Mouse (Mus musculus): ENCODE results near the gene Slc39a8. TPM values are rescaled to one million over a fixed set of nuclear protein-coding genes. Genes with fewer than 3 reads are reported as not detected.

Gene Slc39a8
- polyA plus RNA-seq, 1 experiment from 2014 or later: 16.9 TPM

GRCm38 (mm10) chr3:135828000-135828399 lies 2.9 kb downstream of the Slc39a8 start:
- H3K9me3 ChIP-seq (replicated peaks): no peaks in the 10 kb centered on the region
- WGBS: 49% methylated on average over 1 of the region's 1 CpGs
- H3K9ac ChIP-seq: no peak overlapping the region
- H3K36me3 ChIP-seq: no peaks in the 10 kb centered on the region
- H3K4me3 ChIP-seq: no peak overlapping the region
- no peak for ATAC-seq (ENCODE audit: low FRiP score)
- no peaks in the 10 kb centered on the region for H3K27me3 ChIP-seq
- H3K27ac ChIP-seq: no peak overlapping the region
- H3K4me1 ChIP-seq: peaks cover 14% of the 10 kb centered on the region
- H3K4me2 ChIP-seq (replicated peaks): no peak overlapping the region

- no peak for ATAC-seq (ENCODE audit: low FRiP score)
- Histone ChIP-seq H3K4me2 (replicated peaks) (no peak overlapping the region), H3K4me3 (no peak overlapping the region), H3K36me3 (no peaks in the 10 kb centered on the region), H3K9me3 (replicated peaks) (no peaks in the 10 kb centered on the region), H3K9ac (no peak overlapping the region), H3K27ac (no peak overlapping the region), H3K27me3 (no peaks in the 10 kb centered on the region), H3K4me1 (no peaks in the 10 kb centered on the region)
- WGBS: 91% methylated on average over 2 of the region's 2 CpGs
Measured at GRCm38 (mm10) chr3:135832496-135832895, 7.4 kb downstream of the Slc39a8 start.

- 89% methylated on average over 4 of the region's 4 CpGs for WGBS
- H3K36me3 ChIP-seq: no peaks in the 10 kb centered on the region
- no peak overlapping the region for H3K4me3 ChIP-seq
- no peak overlapping the region for H3K9ac ChIP-seq
- no peaks in the 10 kb centered on the region for H3K27me3 ChIP-seq
- H3K4me2 ChIP-seq (replicated peaks): no peak overlapping the region
- no peak for ATAC-seq (ENCODE audit: low FRiP score)
- no peak overlapping the region for H3K27ac ChIP-seq
- no peaks in the 10 kb centered on the region for H3K9me3 ChIP-seq (replicated peaks)
- no peaks in the 10 kb centered on the region for H3K4me1 ChIP-seq
Measured at GRCm38 (mm10) chr3:135832907-135833306, 7.8 kb downstream of the Slc39a8 start.

- H3K9ac ChIP-seq: no peak overlapping the region
- no peak for ATAC-seq (ENCODE audit: low FRiP score)
- no peak overlapping the region for H3K4me3 ChIP-seq
- H3K4me1 ChIP-seq: no peaks in the 10 kb centered on the region
- 87% methylated on average over 3 of the region's 3 CpGs for WGBS
- H3K27ac ChIP-seq: no peak overlapping the region
- no peak overlapping the region for H3K4me2 ChIP-seq (replicated peaks)
- H3K36me3 ChIP-seq: no peaks in the 10 kb centered on the region
- H3K9me3 ChIP-seq (replicated peaks): no peaks in the 10 kb centered on the region
- H3K27me3 ChIP-seq: no peaks in the 10 kb centered on the region
Measured at GRCm38 (mm10) chr3:135834988-135835387, 9.9 kb downstream of the Slc39a8 start.

- no peaks in the 10 kb centered on the region for H3K9me3 ChIP-seq (replicated peaks)
- H3K36me3 ChIP-seq: no peaks in the 10 kb centered on the region
- ATAC-seq (ENCODE audit: low FRiP score): no peak
- no peak overlapping the region for H3K27ac ChIP-seq
- WGBS: 95% methylated on average over 13 of the region's 13 CpGs
- no peak overlapping the region for H3K4me3 ChIP-seq
- no peaks in the 10 kb centered on the region for H3K27me3 ChIP-seq
- no peaks in the 10 kb centered on the region for H3K4me1 ChIP-seq
- no peak overlapping the region for H3K4me2 ChIP-seq (replicated peaks)
- H3K9ac ChIP-seq: no peak overlapping the region
Measured at GRCm38 (mm10) chr3:135839535-135839934, 14.5 kb downstream of the Slc39a8 start.

GRCm38 (mm10) chr3:135840185-135840584 lies 15.1 kb downstream of the Slc39a8 start:
- Histone ChIP-seq H3K4me2 (replicated peaks) (no peak overlapping the region), H3K27ac (no peak overlapping the region), H3K4me1 (no peaks in the 10 kb centered on the region), H3K9ac (no peak overlapping the region), H3K4me3 (no peak overlapping the region), H3K27me3 (no peaks in the 10 kb centered on the region), H3K9me3 (replicated peaks) (no peaks in the 10 kb centered on the region), H3K36me3 (no peaks in the 10 kb centered on the region)
- no peak for ATAC-seq (ENCODE audit: low FRiP score)
- 83% methylated on average over 12 of the region's 12 CpGs for WGBS

GRCm38 (mm10) chr3:135841716-135842511 lies 16.8 kb downstream of the Slc39a8 start:
- Histone ChIP-seq H3K4me1 (no peaks in the 10 kb centered on the region), H3K9ac (no peak overlapping the region), H3K4me3 (no peak overlapping the region), H3K36me3 (no peaks in the 10 kb centered on the region), H3K27me3 (no peaks in the 10 kb centered on the region), H3K27ac (no peak overlapping the region), H3K4me2 (replicated peaks) (no peak overlapping the region), H3K9me3 (replicated peaks) (no peaks in the 10 kb centered on the region)
- ATAC-seq (ENCODE audit: low FRiP score): no peak
- 74% methylated on average over 7 of the region's 7 CpGs for WGBS

- H3K27ac ChIP-seq: no peak overlapping the region
- H3K36me3 ChIP-seq: no peaks in the 10 kb centered on the region
- no peaks in the 10 kb centered on the region for H3K4me1 ChIP-seq
- no peak overlapping the region for H3K9ac ChIP-seq
- no peaks in the 10 kb centered on the region for H3K9me3 ChIP-seq (replicated peaks)
- no peaks in the 10 kb centered on the region for H3K27me3 ChIP-seq
- ATAC-seq (ENCODE audit: low FRiP score): no peak
- no peak overlapping the region for H3K4me2 ChIP-seq (replicated peaks)
- no peak overlapping the region for H3K4me3 ChIP-seq
- 79% methylated on average over 5 of the region's 5 CpGs for WGBS
Measured at GRCm38 (mm10) chr3:135843181-135843580, 18.1 kb downstream of the Slc39a8 start.

- Histone ChIP-seq H3K4me3 (no peak overlapping the region), H3K36me3 (no peaks in the 10 kb centered on the region), H3K9me3 (replicated peaks) (no peaks in the 10 kb centered on the region), H3K27me3 (no peaks in the 10 kb centered on the region), H3K4me1 (no peaks in the 10 kb centered on the region), H3K4me2 (replicated peaks) (no peak overlapping the region), H3K9ac (no peak overlapping the region), H3K27ac (no peak overlapping the region)
- 74% methylated on average over 8 of the region's 8 CpGs for WGBS
- ATAC-seq (ENCODE audit: low FRiP score): 0 out of 2 replicates have a peak, but pooled peaks have one; percentile 40
Measured at GRCm38 (mm10) chr3:135843707-135844106, 18.6 kb downstream of the Slc39a8 start.

- H3K9me3 ChIP-seq (replicated peaks): no peaks in the 10 kb centered on the region
- no peaks in the 10 kb centered on the region for H3K36me3 ChIP-seq
- H3K4me3 ChIP-seq: no peak overlapping the region
- 90% methylated on average over 1 of the region's 1 CpGs for WGBS
- H3K4me1 ChIP-seq: no peaks in the 10 kb centered on the region
- H3K4me2 ChIP-seq (replicated peaks): no peak overlapping the region
- ATAC-seq (ENCODE audit: low FRiP score): no peak
- no peak overlapping the region for H3K27ac ChIP-seq
- no peaks in the 10 kb centered on the region for H3K27me3 ChIP-seq
- no peak overlapping the region for H3K9ac ChIP-seq
Measured at GRCm38 (mm10) chr3:135844835-135845234, 19.8 kb downstream of the Slc39a8 start.

GRCm38 (mm10) chr3:135845860-135846259 lies 20.8 kb downstream of the Slc39a8 start:
- Histone ChIP-seq H3K4me2 (replicated peaks) (no peak overlapping the region), H3K4me3 (no peak overlapping the region), H3K36me3 (no peaks in the 10 kb centered on the region), H3K9ac (no peak overlapping the region), H3K4me1 (no peaks in the 10 kb centered on the region), H3K27me3 (no peaks in the 10 kb centered on the region), H3K27ac (no peak overlapping the region), H3K9me3 (replicated peaks) (no peaks in the 10 kb centered on the region)
- no peak for ATAC-seq (ENCODE audit: low FRiP score)
- 63% methylated on average over 7 of the region's 7 CpGs for WGBS

GRCm38 (mm10) chr3:135851607-135852006 lies 26.5 kb downstream of the Slc39a8 start:
- Histone ChIP-seq H3K4me3 (no peak overlapping the region), H3K9me3 (replicated peaks) (no peaks in the 10 kb centered on the region), H3K27ac (no peak overlapping the region), H3K4me2 (replicated peaks) (no peak overlapping the region), H3K4me1 (no peaks in the 10 kb centered on the region), H3K36me3 (no peaks in the 10 kb centered on the region), H3K27me3 (no peaks in the 10 kb centered on the region), H3K9ac (no peak overlapping the region)
- 74% methylated on average over 2 of the region's 2 CpGs for WGBS
- no peak for ATAC-seq (ENCODE audit: low FRiP score)

- no peak overlapping the region for H3K4me3 ChIP-seq
- no peak overlapping the region for H3K27ac ChIP-seq
- no peaks in the 10 kb centered on the region for H3K36me3 ChIP-seq
- no peaks in the 10 kb centered on the region for H3K9me3 ChIP-seq (replicated peaks)
- no peak for ATAC-seq (ENCODE audit: low FRiP score)
- no peak overlapping the region for H3K4me2 ChIP-seq (replicated peaks)
- WGBS: 85% methylated on average over 10 of the region's 10 CpGs
- H3K4me1 ChIP-seq: no peaks in the 10 kb centered on the region
- no peak overlapping the region for H3K9ac ChIP-seq
- H3K27me3 ChIP-seq: no peaks in the 10 kb centered on the region
Measured at GRCm38 (mm10) chr3:135853604-135854297, 28.7 kb downstream of the Slc39a8 start.

Measured in hindbrain, embryonic 12.5 days (tissue).